Mouse (Mus musculus) testis, adult 2 months (tissue): ENCODE measurements around the gene Slc16a6.

Source experiments
- CTCF ChIP-seq: fragments of 200-500 bp; IDR thresholded peaks from 2 replicates; pipeline ENCODE4 v1.5.1; 2012; ENCODE audit warnings: low read depth, mild to moderate bottlenecking, inconsistent platforms, low read length, moderate library complexity; ENCODE audit not compliant: control insufficient read depth, insufficient read depth, insufficient replicate concordance
- POLR2A ChIP-seq: fragments of 200-500 bp; IDR thresholded peaks from 2 replicates; pipeline ENCODE4 v1.6.1; 2012; ENCODE audit warnings: low read depth, mild to moderate bottlenecking, inconsistent platforms, low read length, moderate library complexity; ENCODE audit not compliant: control insufficient read depth

DNA sequence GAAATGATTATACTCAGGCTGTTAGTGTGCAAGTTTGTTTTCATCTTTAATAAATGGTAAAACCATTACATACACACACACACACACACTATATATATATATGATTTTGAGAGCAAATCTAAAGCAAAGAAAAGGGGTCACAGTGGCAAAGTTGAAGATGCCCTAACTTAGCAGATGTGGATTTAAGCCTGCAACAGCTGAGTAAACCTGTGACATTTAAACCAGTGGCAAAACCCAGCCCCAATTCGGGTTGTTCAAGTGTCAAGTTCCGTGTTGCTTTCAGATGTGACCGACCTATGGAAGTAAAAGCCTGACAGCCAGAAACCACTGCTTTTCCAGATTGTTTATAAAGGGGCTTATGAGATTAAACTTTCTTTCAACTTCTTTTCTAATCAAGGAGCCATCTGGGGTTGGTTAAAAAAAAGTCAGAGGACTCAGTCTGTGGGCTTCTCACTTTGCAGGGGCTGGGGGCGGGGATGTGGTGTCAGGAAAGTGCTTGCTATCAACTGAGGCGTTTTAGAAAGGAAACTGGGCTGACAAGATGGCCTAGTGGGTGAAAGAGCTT, 31.1 kb downstream of the Slc16a6 start:
- no peak for TF ChIP-seq CTCF
- TF ChIP-seq POLR2A, result no peak
